In genomic region chr6:136534444-136534843, GRCm38 (mm10) we compare ENCODE assay signal across 11 mouse cellular contexts. TPM values are rescaled to one million over a fixed set of nuclear protein-coding genes. Genes with fewer than 3 reads are reported as not detected.
DNase-seq lines count a peak whose midpoint lies in the region; ATAC-seq lines count a peak whose summit lies in the region.
"Had no signal": no experiment of that assay in that cellular context is flagged by ENCODE, and none has a peak within 500 bp of the region (broad histone marks: within the 10 kb centered on the region; RNA-seq: fewer than 3 reads in every experiment).

No protein-coding gene starts in this region.

- no peaks in the 10 kb centered on the region for H3K27me3 ChIP-seq in hindbrain, embryonic 13.5 days
- no peaks in the 10 kb centered on the region for H3K27me3 ChIP-seq in hindbrain, embryonic 12.5 days
- H3K27me3 ChIP-seq in neural tube, embryonic 13.5 days, result no peaks in the 10 kb centered on the region
- H3K27me3 ChIP-seq: liver, embryonic 13.5 days; stomach, embryonic 15.5 days had no signal

- ATAC-seq in hindbrain, embryonic 13.5 days (ENCODE audit: low FRiP score), result no peak
- no peak for ATAC-seq in hindbrain, embryonic 12.5 days (ENCODE audit: low FRiP score)
- no peak for ATAC-seq in neural tube, embryonic 13.5 days (ENCODE audit: low read depth)

- 47% methylated on average over 3 of the region's 3 CpGs for WGBS in hindbrain, embryonic 13.5 days
- WGBS in hindbrain, embryonic 12.5 days, result 42% methylated on average over 3 of the region's 3 CpGs
- 54% methylated on average over 3 of the region's 3 CpGs for WGBS in neural tube, embryonic 13.5 days

- H3K27ac ChIP-seq in hindbrain, embryonic 13.5 days, result no peak overlapping the region
- no peak overlapping the region for H3K27ac ChIP-seq in hindbrain, embryonic 12.5 days
- 0 out of 2 replicates have a peak overlapping the region, but pooled peaks have one; percentile 50 for H3K27ac ChIP-seq in neural tube, embryonic 13.5 days (replicated peaks)
- H3K27ac ChIP-seq: kidney, postnatal 0 days; liver, embryonic 13.5 days; stomach, embryonic 15.5 days had no signal

- H3K9me3 ChIP-seq in hindbrain, embryonic 13.5 days, result no peaks in the 10 kb centered on the region
- H3K9me3 ChIP-seq in hindbrain, embryonic 12.5 days (replicated peaks), result no peaks in the 10 kb centered on the region
- H3K9me3 ChIP-seq in neural tube, embryonic 13.5 days, result no peaks in the 10 kb centered on the region
- H3K9me3 ChIP-seq: liver, embryonic 13.5 days; stomach, embryonic 15.5 days had no signal

- no peak overlapping the region for H3K9ac ChIP-seq in hindbrain, embryonic 13.5 days
- no peak overlapping the region for H3K9ac ChIP-seq in hindbrain, embryonic 12.5 days
- H3K9ac ChIP-seq in neural tube, embryonic 13.5 days, result no peak overlapping the region
- H3K9ac ChIP-seq: liver, embryonic 13.5 days; stomach, embryonic 15.5 days had no signal

- H3K4me2 ChIP-seq in hindbrain, embryonic 13.5 days, result peak overlapping the region; percentile 34
- H3K4me2 ChIP-seq in hindbrain, embryonic 12.5 days (replicated peaks), result no peak overlapping the region; the same call in 1 of the 2 replicates
- peak overlapping the region; percentile 27 for H3K4me2 ChIP-seq in neural tube, embryonic 13.5 days
- H3K4me2 ChIP-seq: liver, embryonic 13.5 days; stomach, embryonic 15.5 days had no signal

- H3K4me3 ChIP-seq in hindbrain, embryonic 13.5 days, result 0 out of 2 replicates have a peak overlapping the region, but pooled peaks have one; percentile 2
- no peak overlapping the region for H3K4me3 ChIP-seq in hindbrain, embryonic 12.5 days
- no peak overlapping the region for H3K4me3 ChIP-seq in neural tube, embryonic 13.5 days
- H3K4me3 ChIP-seq: liver, embryonic 13.5 days; stomach, embryonic 15.5 days had no signal

- H3K4me1 ChIP-seq in hindbrain, embryonic 13.5 days (replicated peaks), result peaks cover 31% of the 10 kb centered on the region
- H3K4me1 ChIP-seq in hindbrain, embryonic 12.5 days, result peaks cover 23% of the 10 kb centered on the region
- peaks cover 37% of the 10 kb centered on the region for H3K4me1 ChIP-seq in neural tube, embryonic 13.5 days (replicated peaks)

- peak; percentile 31 for DNase-seq in embryo, embryonic 10 days (ENCODE audit: low spot score)
- no peak for DNase-seq in embryo, embryonic 10.5 days (ENCODE audit: low spot score)
- DNase-seq in neural tube, embryonic 10.5 days (ENCODE audit: extremely low spot score, low spot score), result no peak
- no peak for DNase-seq in left cerebral cortex, adult 9 months (ENCODE audit: low spot score in 2 of 2)
- no peak for DNase-seq in adrenal gland, adult 2 months
- DNase-seq: liver, embryonic 13.5 days had no signal

- peaks cover 14% of the 10 kb centered on the region for H3K36me3 ChIP-seq in hindbrain, embryonic 13.5 days
- H3K36me3 ChIP-seq in hindbrain, embryonic 12.5 days, result peaks cover 7% of the 10 kb centered on the region; the same call in 1 of the 2 replicates
- H3K36me3 ChIP-seq in neural tube, embryonic 13.5 days, result peaks cover 9% of the 10 kb centered on the region

RNA-seq across cellular contexts. Expression of gene Atf7ip, which starts 28.5 kb away (rescaled TPM):
- polyA plus RNA-seq in hindbrain, embryonic 13.5 days (2015; fragmentation: Nextera tagmentation; extraction: Ambion mirVana), result 43.3 and 43.5 TPM in 2 replicates
- polyA plus RNA-seq in hindbrain, embryonic 12.5 days (2016; fragmentation: Nextera tagmentation; extraction: Ambion mirVana), result 63.8 and 77.2 TPM in 2 replicates
- polyA plus RNA-seq in neural tube, embryonic 13.5 days (2015; fragmentation: Nextera tagmentation; extraction: Ambion mirVana), result 37.8 and 55.4 TPM in 2 replicates
- total RNA-seq in adrenal gland, adult 2 months (2021), result 10 to 100 TPM; 60.9 to 62.4 TPM
- polyA plus RNA-seq in adrenal gland, adult 2 months (2012; rRNA removed), result 16.4 and 21.6 TPM in 2 replicates
